Mouse (Mus musculus) hindbrain, embryonic 11.5 days (tissue): ENCODE results near the gene Mms19. TPM values are rescaled to one million over a fixed set of nuclear protein-coding genes. Genes with fewer than 3 reads are reported as not detected.

Experiments
- ATAC-seq: fragments of 200-750 bp; cut with Nextera tagmentation; 2 replicates; pipeline ENCODE4 v1.8.0; 2017; ENCODE audit warnings: mild to moderate bottlenecking, moderate TSS enrichment, moderate library complexity; ENCODE audit not compliant: low FRiP score
- DNase-seq: peaks from one replicate; pipeline ENCODE4 v3.0.0-alpha.2; 2015; ENCODE audit warnings: low spot score
- H3K27ac ChIP-seq: fragments of 300-500 bp; sonication (generic); 2 replicates; pipeline ENCODE4 v1.5.1; 2014; ENCODE audit warnings: mild to moderate bottlenecking, low read depth, low read length
- H3K27me3 ChIP-seq: fragments of 300-500 bp; sonication (generic); 2 replicates; pipeline ENCODE4 v1.6.1; 2014; ENCODE audit warnings: mild to moderate bottlenecking, low read length, moderate library complexity, mixed read lengths; ENCODE audit not compliant: control insufficient read depth, insufficient read depth
- H3K36me3 ChIP-seq: fragments of 300-500 bp; sonication (generic); 2 replicates; pipeline ENCODE4 v1.6.1; 2014; ENCODE audit warnings: mild to moderate bottlenecking, low read length, moderate library complexity, mixed read lengths; ENCODE audit not compliant: control insufficient read depth, insufficient read depth
- H3K4me1 ChIP-seq: fragments of 300-500 bp; sonication (generic); replicated peaks from 2 replicates; pipeline ENCODE4 v1.6.1; 2014; ENCODE audit warnings: low read length, mixed read lengths; ENCODE audit not compliant: control insufficient read depth, insufficient read depth
- H3K4me2 ChIP-seq: fragments of 300-500 bp; sonication (generic); replicated peaks from 2 replicates; pipeline ENCODE4 v1.6.1; 2014; ENCODE audit warnings: mild to moderate bottlenecking, low read depth, low read length
- H3K4me3 ChIP-seq: fragments of 300-500 bp; sonication (generic); 2 replicates; pipeline ENCODE4 v1.5.1; 2014; ENCODE audit warnings: low read depth, low read length
- H3K9ac ChIP-seq: fragments of 300-500 bp; sonication (generic); 2 replicates; pipeline ENCODE4 v1.6.1; 2014; ENCODE audit warnings: low read depth, low read length
- H3K9me3 ChIP-seq: fragments of 300-500 bp; sonication (generic); 2 replicates; pipeline ENCODE4 v1.6.1; 2016; ENCODE audit warnings: low read length; ENCODE audit not compliant: control insufficient read depth
- WGBS: fragments of 180-500 bp; shearing (Covaris S2); extraction: QIAGEN DNeasy Blood & Tissue Kit; methylation state at CpG from one replicate; pipeline ENCODE4 v1.1.7; 2014; 5-methylcytosine and 5-hydroxymethylcytosine counted together
- polyA plus RNA-seq: library from polyadenylated mRNA; unstranded; fragments of >200 nt; fragmentation: Nextera tagmentation; extraction: Ambion mirVana; gene quantifications from 2 replicates; pipeline ENCODE4 v1.2.1, GENCODE M21; 2014

The Mms19 gene
- 32.5 and 32.6 TPM in 2 replicates for polyA plus RNA-seq

DNA sequence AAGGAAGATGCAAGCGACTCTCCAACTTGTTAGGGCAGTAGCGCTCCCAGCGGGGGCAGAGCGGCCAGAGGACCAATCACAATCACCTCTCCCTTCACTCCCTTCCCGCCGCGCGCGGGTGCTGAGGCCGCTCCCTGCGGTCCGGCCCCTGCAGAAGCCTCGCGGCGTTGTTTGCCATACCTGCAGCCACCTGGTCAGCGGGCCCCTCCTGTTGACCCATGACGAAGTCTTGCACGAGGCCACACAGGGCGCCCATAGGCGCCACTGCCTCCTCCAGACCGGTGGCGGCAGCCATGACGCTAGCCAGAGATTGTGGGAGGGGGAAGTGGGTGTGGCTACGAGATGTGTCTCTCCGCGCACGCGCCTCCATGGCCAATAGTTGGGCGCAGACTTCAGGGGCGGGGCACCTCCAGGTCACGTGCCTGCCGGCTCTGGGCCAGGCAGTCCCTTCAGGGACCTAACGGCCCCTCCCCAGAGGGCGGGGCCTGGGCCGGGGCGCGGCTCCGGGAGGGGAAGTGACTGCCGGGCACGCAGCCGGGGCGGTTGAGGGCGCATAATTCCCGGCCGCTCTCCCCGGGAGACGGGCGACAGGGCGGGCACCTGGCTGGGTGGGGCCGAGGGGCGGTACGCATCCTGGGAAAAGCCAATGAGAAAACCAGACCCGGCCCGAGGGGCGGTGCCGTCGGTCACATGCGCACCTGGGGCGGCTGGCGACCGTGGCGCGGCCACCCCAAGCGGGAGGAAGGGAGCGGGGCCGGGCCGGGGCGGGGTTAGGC, at the start of gene Mms19:
Mms19 (minus strand) TSS at position 339 of the 776 bp plus-strand sequence.
- Histone ChIP-seq H3K4me1 (no peaks in the 10 kb centered on the region; the same call in 1 of the 2 replicates), H3K36me3 (no peaks in the 10 kb centered on the region), H3K4me3 (peak within 1 kb of the TSS; percentile 83), H3K9me3 (no peaks in the 10 kb centered on the region), H3K27me3 (no peaks in the 10 kb centered on the region; the same call in 1 of the 2 replicates), H3K27ac (peak within 1 kb of the TSS; percentile 54), H3K9ac (peak within 1 kb of the TSS; percentile 74), H3K4me2 (peak within 1 kb of the TSS; percentile 100)
- WGBS: under 1% methylated on average over 60 of the region's 68 CpGs
- DNase-seq (peak; percentile 100), ATAC-seq (peak; percentile 98)

DNA sequence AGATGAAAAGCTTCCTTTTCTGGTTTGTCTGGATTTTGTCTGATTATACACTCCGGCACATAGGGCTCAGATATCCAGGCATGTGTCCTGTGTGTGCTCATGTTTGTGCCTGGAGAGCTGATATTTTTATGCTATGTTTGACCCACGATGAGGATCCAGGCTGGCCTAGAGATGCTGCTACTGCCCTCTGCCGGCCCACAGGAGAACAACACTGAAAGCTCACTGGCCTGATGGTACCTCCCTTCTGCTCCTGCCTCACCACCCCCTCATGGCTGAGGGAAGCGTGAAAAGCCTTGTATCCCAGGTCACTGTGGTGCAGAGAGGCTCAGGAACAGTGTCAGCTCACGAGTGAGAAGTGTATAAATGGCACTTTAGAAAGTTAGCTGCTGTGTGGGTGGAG, 45.2 kb upstream of the Mms19 start:
- no peak overlapping the region for H3K4me3 ChIP-seq
- no peaks in the 10 kb centered on the region for H3K36me3 ChIP-seq
- no peak; the same call in 1 of the 2 replicates for ATAC-seq
- no peak overlapping the region for H3K27ac ChIP-seq
- H3K4me2 ChIP-seq: no peak overlapping the region
- no peak overlapping the region for H3K9ac ChIP-seq
- H3K4me1 ChIP-seq: no peaks in the 10 kb centered on the region
- WGBS: 6% methylated on average over 5 of the region's 5 CpGs
- peak; percentile 89 for DNase-seq
- H3K27me3 ChIP-seq: no peaks in the 10 kb centered on the region
- no peaks in the 10 kb centered on the region for H3K9me3 ChIP-seq

DNA sequence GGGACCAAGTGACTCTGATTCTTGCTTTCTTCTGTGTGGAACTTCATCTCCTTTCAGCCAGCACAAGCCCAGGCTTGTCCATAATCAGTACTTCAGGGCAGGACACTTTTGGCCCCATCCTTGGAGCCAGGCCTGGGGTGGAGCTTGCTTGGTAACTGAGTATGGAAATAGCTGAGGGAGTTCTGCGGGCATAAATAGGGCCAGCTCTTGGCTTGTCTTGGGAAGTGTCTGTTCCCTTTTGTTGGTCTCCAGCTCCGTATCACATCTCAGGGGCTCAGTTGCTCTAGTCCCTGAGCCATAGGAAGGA, 41.5 kb upstream of the Mms19 start:
- H3K27me3 ChIP-seq: no peaks in the 10 kb centered on the region
- no peaks in the 10 kb centered on the region for H3K9me3 ChIP-seq
- H3K27ac ChIP-seq: no peak overlapping the region
- H3K36me3 ChIP-seq: no peaks in the 10 kb centered on the region
- ATAC-seq (no peak), DNase-seq (no peak)
- H3K4me2 ChIP-seq: no peak overlapping the region
- H3K4me1 ChIP-seq: no peaks in the 10 kb centered on the region
- no peak overlapping the region for H3K4me3 ChIP-seq
- WGBS: 91% methylated on average over 2 of the region's 2 CpGs
- no peak overlapping the region for H3K9ac ChIP-seq

DNA sequence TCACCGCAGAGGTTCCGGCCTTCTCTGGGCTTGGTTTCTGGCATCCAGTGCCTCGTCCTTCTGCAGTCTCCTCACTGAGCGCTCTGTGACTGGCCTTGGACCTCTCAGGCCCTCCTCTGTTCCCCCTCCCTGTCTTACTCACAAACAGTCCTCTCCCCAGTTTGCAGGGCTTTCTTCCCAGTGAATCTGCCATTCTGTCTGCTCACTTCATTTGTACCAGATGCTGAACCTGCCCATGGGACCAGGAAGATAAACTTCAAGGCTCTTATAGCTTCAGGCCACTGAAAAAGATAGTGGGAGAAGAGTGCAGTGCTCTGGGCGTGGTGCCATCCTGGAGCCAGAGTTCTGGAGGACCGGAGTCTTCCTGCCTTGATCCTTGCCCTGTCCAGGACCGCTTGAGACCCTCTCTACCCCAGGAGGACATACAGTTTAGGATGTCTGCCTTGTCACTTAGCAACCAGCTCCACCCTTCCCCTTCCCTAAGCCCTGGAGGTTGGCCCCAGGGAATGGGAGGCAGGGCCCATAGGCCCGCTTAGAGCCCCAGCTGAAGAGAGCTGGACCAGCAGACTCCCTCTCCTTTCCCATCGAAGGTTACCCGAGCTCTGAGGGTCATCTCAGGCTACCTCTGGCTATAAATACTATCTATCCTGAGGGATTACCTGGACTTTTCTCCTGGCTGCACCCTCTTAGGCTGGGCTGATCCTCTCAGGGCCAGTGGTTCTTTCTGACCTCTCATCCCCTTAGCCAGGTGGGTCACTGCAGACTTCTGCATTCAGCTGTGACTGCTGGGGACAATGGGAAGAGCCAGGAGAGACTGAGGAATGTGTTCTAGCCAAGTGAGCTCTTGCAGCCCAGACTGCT, 41.0 kb upstream of the Mms19 start:
- Histone ChIP-seq H3K4me3 (no peak overlapping the region), H3K27me3 (no peaks in the 10 kb centered on the region), H3K9me3 (no peaks in the 10 kb centered on the region), H3K4me2 (no peak overlapping the region), H3K9ac (no peak overlapping the region), H3K4me1 (no peaks in the 10 kb centered on the region), H3K36me3 (no peaks in the 10 kb centered on the region), H3K27ac (no peak overlapping the region)
- 62% methylated on average over 10 of the region's 10 CpGs for WGBS
- DNase-seq (no peak), ATAC-seq (no peak)

DNA sequence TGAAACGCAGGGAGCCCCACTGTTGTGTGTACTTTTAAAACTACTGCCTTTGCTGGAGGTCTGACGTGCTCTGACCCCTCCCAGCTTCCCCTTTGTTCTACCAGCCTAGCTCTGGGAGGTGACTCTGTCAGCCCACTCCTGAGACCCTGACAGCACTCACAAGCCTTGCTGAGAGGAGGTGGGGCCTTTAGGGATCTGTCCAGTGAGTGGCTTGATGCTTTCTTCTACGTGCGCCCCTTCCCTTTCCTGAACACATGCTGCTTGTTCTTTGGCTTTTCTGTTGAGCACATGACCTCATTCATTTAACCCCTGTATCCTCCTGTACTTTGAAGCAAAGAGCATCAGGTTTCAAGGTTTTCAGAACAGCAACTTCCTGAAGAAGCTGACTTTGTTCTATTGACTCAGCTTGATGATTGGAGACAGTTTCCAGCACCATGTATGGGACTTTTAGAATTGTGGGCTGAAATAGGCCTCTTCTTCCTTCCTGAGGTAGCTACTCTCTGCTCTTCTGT, 38.1 kb upstream of the Mms19 start:
- no peak overlapping the region for H3K4me3 ChIP-seq
- 35% methylated on average over 4 of the region's 4 CpGs for WGBS
- no peaks in the 10 kb centered on the region for H3K36me3 ChIP-seq
- no peaks in the 10 kb centered on the region for H3K9me3 ChIP-seq
- ATAC-seq: no peak
- H3K27me3 ChIP-seq: no peaks in the 10 kb centered on the region
- no peak overlapping the region for H3K4me2 ChIP-seq
- no peak overlapping the region for H3K9ac ChIP-seq
- no peaks in the 10 kb centered on the region for H3K4me1 ChIP-seq
- DNase-seq: no peak
- no peak overlapping the region for H3K27ac ChIP-seq

DNA sequence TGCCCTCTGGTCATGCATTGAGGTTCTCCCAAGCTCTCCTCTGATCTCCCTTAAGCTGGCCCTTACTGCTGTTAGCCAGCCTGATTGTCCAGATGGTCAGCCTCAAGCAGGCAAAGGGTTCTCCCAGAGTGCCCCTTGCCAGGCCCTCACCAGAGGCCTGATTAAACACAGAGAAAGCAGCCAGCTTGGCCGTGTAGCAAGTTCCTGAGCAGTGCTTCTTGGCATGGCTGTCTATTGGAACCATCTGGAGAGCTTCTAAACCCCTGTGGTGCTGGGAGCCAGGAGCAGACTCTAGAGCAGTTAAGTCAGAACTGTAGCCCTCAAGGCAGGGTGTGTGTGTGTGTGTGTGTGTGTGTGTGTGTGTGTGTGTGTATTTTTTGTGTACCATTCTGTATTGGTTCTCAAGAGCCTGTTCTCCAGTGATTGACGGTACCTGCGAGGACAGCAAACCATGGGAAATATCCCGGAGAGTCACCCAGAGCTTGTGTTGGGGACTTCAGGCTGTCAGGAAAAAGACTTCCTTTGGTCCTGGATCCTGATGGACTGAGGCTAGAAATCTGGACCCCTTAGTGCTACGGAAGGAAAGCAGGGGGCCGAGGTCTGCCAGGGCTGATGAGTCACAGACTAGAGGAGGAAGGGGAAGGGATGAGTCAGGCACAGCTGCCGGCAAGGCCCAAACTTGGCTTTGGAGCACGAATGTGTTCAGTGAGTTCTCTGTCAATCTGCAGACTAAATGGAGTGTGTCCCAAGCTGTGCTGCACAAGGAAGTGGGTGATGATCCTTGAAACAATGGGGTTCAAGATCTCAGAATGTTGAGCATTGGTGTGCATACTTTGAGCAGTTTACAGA, 36.7 kb upstream of the Mms19 start:
- H3K4me3 ChIP-seq: no peak overlapping the region
- H3K36me3 ChIP-seq: no peaks in the 10 kb centered on the region
- peak overlapping the region; percentile 11; the same call in 1 of the 2 replicates for H3K27ac ChIP-seq
- no peaks in the 10 kb centered on the region for H3K9me3 ChIP-seq
- ATAC-seq (no peak), DNase-seq (no peak)
- 72% methylated on average over 8 of the region's 8 CpGs for WGBS
- H3K27me3 ChIP-seq: no peaks in the 10 kb centered on the region
- H3K4me2 ChIP-seq: no peak overlapping the region
- H3K4me1 ChIP-seq: no peaks in the 10 kb centered on the region
- no peak overlapping the region for H3K9ac ChIP-seq

DNA sequence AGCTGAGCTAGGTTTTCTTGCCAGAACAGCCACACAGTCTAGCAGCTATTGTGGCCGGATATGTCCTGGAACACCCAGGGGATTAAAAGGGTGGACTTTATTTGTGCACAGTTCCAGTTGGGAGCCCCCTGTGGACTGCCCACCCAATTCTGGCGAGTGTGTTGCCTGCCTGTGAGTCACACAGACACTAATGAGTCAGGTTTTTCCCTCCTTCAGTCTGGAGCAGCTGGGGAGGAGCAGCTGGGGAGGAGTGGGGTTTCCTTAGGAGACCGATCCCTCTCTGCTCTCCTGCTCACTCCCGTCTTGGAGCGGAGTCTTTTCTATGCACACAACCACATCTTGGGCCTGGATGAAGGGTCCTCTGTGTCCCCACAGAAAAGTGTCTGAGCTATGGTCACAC, 35.9 kb upstream of the Mms19 start:
- peak overlapping the region; percentile 11; the same call in 1 of the 2 replicates for H3K27ac ChIP-seq
- no peak overlapping the region for H3K4me2 ChIP-seq
- DNase-seq: no peak
- no peak overlapping the region for H3K4me3 ChIP-seq
- no peak for ATAC-seq
- H3K27me3 ChIP-seq: no peaks in the 10 kb centered on the region
- WGBS: 69% methylated on average over 5 of the region's 5 CpGs
- H3K4me1 ChIP-seq: no peaks in the 10 kb centered on the region
- H3K36me3 ChIP-seq: no peaks in the 10 kb centered on the region
- no peak overlapping the region for H3K9ac ChIP-seq
- H3K9me3 ChIP-seq: no peaks in the 10 kb centered on the region

DNA sequence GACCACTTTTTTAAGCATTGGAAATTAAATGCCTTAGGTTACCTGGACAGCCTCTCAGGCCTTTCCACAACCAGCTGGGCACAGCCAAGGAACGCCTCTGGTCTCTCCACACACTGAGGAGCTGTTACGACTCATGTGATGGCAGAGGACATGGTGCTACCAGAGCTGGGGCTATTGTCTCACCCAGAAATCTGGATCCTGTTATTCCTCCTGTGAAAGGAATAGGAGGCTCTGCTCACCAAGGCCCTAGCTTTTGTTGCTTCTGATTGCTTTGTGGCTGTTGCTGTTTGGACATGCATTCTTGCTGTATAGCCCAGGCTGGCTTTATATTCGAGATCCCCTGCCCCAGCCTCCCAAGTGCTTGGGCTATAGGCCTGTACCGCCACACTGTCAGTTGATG, 35.3 kb upstream of the Mms19 start:
- Histone ChIP-seq H3K9me3 (no peaks in the 10 kb centered on the region), H3K4me3 (no peak overlapping the region), H3K9ac (no peak overlapping the region), H3K4me1 (no peaks in the 10 kb centered on the region), H3K4me2 (no peak overlapping the region), H3K36me3 (no peaks in the 10 kb centered on the region), H3K27ac (no peak overlapping the region), H3K27me3 (no peaks in the 10 kb centered on the region)
- ATAC-seq: no peak
- DNase-seq: no peak
- 70% methylated on average over 4 of the region's 4 CpGs for WGBS
